Mouse (Mus musculus) adrenal gland, postnatal 0 days (tissue): ENCODE data around the gene Tvp23b. TPM values are rescaled to one million over a fixed set of nuclear protein-coding genes. Genes with fewer than 3 reads are reported as not detected.

Experiments
- polyA plus RNA-seq: library from polyadenylated mRNA; unstranded; fragments of >200 nt; fragmentation: Nextera tagmentation; extraction: Ambion mirVana; gene quantifications from 2 replicates; pipeline ENCODE4 v1.2.1, GENCODE M21; 2015

Gene Tvp23b
- polyA plus RNA-seq, result 89.6 and 109 TPM in 2 replicates

DNA sequence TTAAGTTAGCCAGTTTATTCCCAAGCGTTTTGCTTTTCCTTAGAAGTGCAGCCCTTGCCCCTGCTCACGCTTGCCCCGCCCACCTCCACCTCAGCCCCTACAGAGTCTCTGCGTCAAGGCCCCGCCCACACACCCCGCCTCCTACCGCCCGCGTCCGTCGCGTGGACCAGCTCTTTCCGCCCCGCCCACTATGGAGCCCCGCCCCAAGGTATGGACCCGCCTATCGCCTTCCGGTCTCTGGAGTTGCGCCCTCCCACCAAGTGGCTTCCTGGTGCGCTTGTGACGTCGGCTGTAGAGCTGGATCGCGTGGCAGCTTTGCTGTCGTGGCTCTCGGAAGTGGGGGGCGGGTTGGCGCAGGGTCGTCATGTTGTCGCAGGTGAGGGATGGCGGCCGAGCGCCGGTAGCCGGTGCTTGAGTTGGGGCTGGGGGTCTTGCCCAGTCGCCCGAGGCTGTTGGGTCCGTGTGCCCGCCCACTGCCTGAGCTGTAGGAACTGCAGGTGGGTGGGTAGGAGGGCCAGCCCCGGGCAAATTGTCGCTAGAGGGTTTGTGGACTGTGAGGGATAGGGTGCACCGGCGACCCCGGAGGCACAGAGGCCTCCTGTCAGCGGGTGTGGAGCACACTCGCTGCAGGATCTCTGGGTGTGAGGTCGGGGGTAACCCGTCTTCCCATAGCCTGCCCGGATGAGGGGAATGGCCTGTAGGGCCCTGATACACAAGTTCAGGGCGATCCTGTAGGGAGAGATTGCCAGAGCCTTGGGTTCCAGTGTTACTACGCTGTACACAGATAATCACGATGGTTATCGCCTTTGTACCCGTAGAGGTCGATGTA, at the start of gene Tvp23b:
Gene Tvp23b, plus strand, starts transcription at position 236 of the 829 bp plus-strand sequence.

DNA sequence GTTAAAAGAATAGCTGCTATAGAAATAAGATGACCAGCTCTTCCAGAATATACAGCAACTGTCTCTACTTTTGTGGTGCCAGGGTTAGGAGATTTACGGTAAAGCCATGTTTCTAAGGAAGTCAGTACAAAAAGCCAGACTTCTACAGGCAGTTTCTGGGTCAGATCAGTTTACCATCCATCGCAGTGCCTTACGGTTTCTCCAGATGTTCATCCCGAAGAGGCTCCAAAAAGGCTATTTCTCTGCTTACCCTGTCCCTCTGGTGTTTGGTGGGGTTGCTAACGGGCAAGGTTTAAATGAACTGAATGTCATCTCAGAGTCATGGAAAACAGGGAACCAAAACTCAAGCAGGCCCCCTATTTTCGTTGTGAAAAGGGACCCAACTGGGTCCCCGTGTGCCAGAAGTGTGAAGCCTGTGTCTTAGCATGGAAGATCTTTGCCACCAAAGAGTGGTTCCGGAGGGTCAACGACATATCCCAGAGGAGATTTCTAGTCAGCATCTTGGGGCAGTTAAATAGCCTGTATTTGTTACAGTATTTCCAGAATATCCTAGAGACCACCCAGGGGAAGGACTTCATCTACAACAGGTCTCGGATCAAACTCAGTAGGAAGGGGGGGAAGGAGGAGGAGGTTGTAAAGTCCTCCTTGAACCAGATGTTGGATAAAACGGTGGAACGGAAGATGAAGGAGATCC, 32.1 kb upstream of the Tvp23b start, which contains the start of gene Fbxw10:
Gene Fbxw10, plus strand, starts transcription at position 109 of the 694 bp plus-strand sequence.

DNA sequence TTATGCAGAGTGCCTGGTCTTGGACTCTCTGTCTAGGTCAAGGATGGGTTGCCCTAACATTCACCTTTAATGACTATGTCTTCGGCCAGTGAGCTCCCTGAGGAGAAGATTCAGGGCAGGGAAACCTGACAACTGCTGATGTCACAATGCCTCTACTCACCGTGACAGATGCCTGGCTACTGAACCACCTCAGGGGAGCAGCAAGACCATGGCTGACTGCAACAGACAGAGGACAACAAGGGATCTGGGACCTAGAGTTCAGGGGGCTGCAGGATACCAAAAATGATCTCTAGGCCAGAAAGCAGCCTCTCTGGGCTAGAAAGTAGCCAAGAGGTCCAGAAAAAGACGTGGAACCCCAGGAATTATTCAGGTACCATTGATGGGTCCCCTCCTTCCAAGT, 71.8 kb downstream of the Tvp23b start, which contains the start of gene Cdrt4:
Gene Cdrt4, plus strand, starts transcription at position 182 of the 400 bp plus-strand sequence.

Other genes starting within 250 kb of the Tvp23b start
- 21.6 and 33.8 TPM in 2 replicates for gene Lrrc75a, start 230.9 kb upstream of the Tvp23b start, polyA plus RNA-seq
- gene Mmgt2, start 230.8 kb upstream of the Tvp23b start, polyA plus RNA-seq, result 52.9 and 78.6 TPM in 2 replicates
- gene Zfp287, start 147.6 kb upstream of the Tvp23b start, polyA plus RNA-seq, result 5.1 and 5.4 TPM in 2 replicates
- not detected in 2 replicates for gene Gm10428, start 126.4 kb upstream of the Tvp23b start, polyA plus RNA-seq
- 10.7 and 15.0 TPM in 2 replicates for gene Zfp286, start 90.0 kb upstream of the Tvp23b start, polyA plus RNA-seq
- 6.3 and 6.9 TPM in 2 replicates for gene Trim16, start 59.2 kb upstream of the Tvp23b start, polyA plus RNA-seq
- gene Fbxw10, start 32.4 kb upstream of the Tvp23b start, polyA plus RNA-seq, result 0.57 and 0.65 TPM in 2 replicates
- gene Cdrt4, start 71.7 kb downstream of the Tvp23b start, polyA plus RNA-seq, result 0.51 and 0.60 TPM in 2 replicates
- 0.07 TPM in 1 of 2 replicates, not detected in the other for gene Tekt3, start 182.2 kb downstream of the Tvp23b start, polyA plus RNA-seq
- 202 and 253 TPM in 2 replicates for gene Pmp22, start 249.5 kb downstream of the Tvp23b start, polyA plus RNA-seq